ENCODE assay signal across 8 mouse cellular contexts in the genomic region with DNA sequence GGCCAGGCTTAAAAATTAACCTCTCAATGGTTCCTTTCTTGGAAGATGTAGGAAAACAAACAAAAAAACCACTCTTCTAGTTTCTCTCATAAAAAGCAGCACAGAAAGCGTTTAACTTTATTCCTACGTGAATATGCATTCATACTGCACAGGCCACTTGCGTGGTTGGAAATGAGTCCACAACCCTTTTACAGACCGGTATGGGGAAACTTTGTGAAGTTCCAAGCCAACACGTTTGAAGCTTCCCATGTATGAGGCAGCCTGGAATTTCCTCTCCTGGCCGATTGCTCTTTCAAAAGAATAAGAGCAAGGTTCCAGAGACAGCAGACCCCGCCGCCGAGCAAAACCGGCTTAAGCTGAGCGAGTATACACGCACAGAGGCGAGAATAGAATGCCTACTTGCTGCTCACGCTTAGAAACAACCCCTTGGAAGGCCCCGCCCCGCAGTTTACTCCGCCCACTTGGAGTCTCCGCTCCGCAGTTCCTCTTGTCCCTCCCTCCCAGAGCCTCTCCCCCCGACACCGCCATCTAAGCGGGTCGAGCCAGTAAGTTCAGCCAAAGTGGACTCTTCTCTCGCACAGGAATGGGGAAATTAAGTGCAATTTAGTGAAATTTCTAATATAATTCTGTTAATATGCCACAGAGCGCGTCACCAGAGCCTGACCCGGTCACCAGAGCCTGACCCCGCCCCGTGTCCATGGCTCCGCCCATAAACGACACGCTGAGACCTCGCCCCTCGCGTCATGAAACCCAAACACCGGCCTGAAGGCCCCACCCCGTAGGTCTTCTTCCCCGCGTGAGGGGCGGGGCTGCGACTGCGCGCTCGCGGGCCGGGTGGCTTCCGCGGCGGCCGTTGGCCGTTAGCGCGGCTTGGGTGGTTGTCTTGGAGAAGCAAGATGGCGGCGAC. TPM values are rescaled to one million over a fixed set of nuclear protein-coding genes. Genes with fewer than 3 reads are reported as not detected.
DNase-seq lines count a peak whose midpoint lies in the region; ATAC-seq lines count a peak whose summit lies in the region.
"Not testable (repeated sequence)": the region's sequence is repeated elsewhere in the genome, so short reads cannot be mapped to it uniquely, and the experiment has no call there.

A gene (plus strand): TSS at position 801 of the 907 bp plus-strand sequence.

- intact Hi-C loops in left cerebral cortex, postnatal 25 days (cut with DNase I) = loop anchor here (10.0 kb wide), 1 partner anchor 110 kb away; no protein-coding TSS in a partner anchor

- peak; percentile 26 for DNase-seq in 3T3-L1 (ENCODE audit: low read depth, low spot score)
- DNase-seq in adrenal gland, postnatal 25 days = not testable (repeated sequence)
- peak; percentile 69 to 89 for DNase-seq in heart, adult 9 months (ENCODE audit: low spot score in 2 of 2)
- DNase-seq in kidney, adult 11 months = peak; percentile 83
- DNase-seq in left cerebral cortex, postnatal 25 days (ENCODE audit: low spot score in 2 of 2) = peak; percentile 74 to 78
- peak; percentile 45 for DNase-seq in right cerebral cortex, adult 18-20 months

- ATAC-seq in megakaryocyte, adult 5-6 weeks (ENCODE audit: poor library complexity, severe bottlenecking) = peak; percentile 89

- H3K4me1 ChIP-seq in erythroblast, embryonic 14.5 days (ENCODE audit: control insufficient read depth) = not testable (repeated sequence)

- H3K27me3 ChIP-seq in erythroblast, embryonic 14.5 days (ENCODE audit: control insufficient read depth) = not testable (repeated sequence)

- not testable (repeated sequence) for H3K9me3 ChIP-seq in erythroblast, embryonic 14.5 days (ENCODE audit: control insufficient read depth, low read length)

- peaks cover 18% of the 10 kb centered on the region for H3K36me3 ChIP-seq in erythroblast, embryonic 14.5 days (ENCODE audit: control insufficient read depth)

- H3K4me3 ChIP-seq in erythroblast, embryonic 14.5 days (replicated peaks) = peak within 1 kb of the TSS; percentile 64

RNA-seq across cellular contexts. Expression of the gene that starts here (rescaled TPM):
- total RNA-seq in adrenal gland, postnatal 25 days (2021) = 27.9 and 29.6 TPM in 2 replicates
- 0.11 and 0.26 TPM in 2 replicates for polyA plus RNA-seq in erythroblast, embryonic 14.5 days (2012)
- total RNA-seq in left cerebral cortex, postnatal 25 days (2021) = 10 to 100 TPM; 19.5 to 21.5 TPM
- 18.0 and 25.5 TPM in 2 replicates for total RNA-seq in megakaryocyte, adult 5-6 weeks (2015)
- 23.4 and 29.7 TPM in 2 replicates for total RNA-seq in megakaryocyte, adult 5-6 weeks (2017)
